In the genomic region with DNA sequence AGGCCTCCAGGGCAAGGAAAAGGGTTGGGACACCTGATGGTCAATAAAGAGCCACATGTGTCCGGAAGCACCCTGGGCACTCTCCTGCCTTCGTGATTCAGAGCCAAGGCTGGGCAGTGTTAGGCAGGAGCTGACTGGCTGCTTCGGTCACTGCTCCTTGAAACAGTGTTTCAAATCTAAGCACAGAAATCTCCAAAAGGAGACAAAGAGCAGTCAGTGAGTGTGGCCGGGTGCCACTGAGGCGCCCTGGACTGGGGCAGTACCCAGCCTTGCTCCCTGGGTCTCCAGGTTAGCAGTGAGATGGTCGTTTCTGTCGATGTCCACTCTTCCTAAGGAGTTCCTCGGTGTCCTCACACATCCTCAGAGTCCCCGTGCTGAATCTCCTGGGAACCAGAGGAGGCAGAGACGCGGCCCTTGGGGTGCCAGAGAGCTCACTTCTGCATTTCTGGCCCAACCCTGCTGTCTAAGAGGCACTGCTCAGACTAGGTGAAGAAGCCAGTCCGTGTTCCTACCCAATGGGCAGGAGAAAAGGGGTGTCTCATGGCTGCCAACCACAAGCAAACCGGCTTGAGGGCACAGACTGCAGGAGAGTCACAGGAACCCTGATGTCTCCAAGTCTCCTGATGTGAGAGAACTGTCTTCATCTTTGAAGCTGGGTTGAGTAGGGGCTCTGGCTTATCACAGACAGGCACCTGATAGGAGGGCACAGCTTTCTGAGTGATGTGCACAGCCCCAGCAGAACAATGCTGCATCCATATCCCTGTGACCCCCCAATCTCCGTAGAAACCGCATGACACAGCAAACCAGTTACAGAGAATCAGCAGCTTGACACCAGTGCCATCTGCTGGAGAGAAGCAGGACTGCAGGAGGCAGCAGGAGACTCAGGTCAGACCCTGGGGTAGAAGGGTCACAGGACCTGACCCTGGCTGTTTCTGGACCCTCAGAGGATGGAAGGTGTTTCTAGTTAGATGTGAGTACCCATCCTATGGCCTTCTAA, we compare ENCODE assay signal across 8 mouse cellular contexts. TPM values are rescaled to one million over a fixed set of nuclear protein-coding genes. Genes with fewer than 3 reads are reported as not detected.
DNase-seq lines count a peak whose midpoint lies in the region; ATAC-seq and TF ChIP-seq lines count a peak whose summit lies in the region.

No protein-coding gene starts in this region.

- DNase-seq in Patski (ENCODE audit: low read depth, low spot score): peak; percentile 9
- peak; percentile 76 to 81 for DNase-seq in cerebellum, adult 18-20 months
- peak; percentile 85 for DNase-seq in forebrain, postnatal 0 days
- peak; percentile 65 to 78 for DNase-seq in layer of hippocampus, postnatal 36 days
- DNase-seq in right cerebral cortex, postnatal 14 days: peak; percentile 73
- peak; percentile 58 for DNase-seq in yolk sac, embryonic 10.5 days (ENCODE audit: low spot score)

- POLR2A ChIA-PET in Patski (lab: Charles Lee): no interaction called here

- no peak overlapping the region for H3K4me3 ChIP-seq in forebrain, postnatal 0 days (ENCODE audit: low read depth, low read length)
- H3K4me3 ChIP-seq in hindbrain, embryonic 12.5 days: no peak overlapping the region

- H3K9ac ChIP-seq in forebrain, postnatal 0 days: no peak overlapping the region
- no peak overlapping the region for H3K9ac ChIP-seq in hindbrain, embryonic 12.5 days

- peaks cover 12% of the 10 kb centered on the region for H3K36me3 ChIP-seq in forebrain, postnatal 0 days (ENCODE audit: insufficient read depth)
- peaks cover 12% of the 10 kb centered on the region for H3K36me3 ChIP-seq in hindbrain, embryonic 12.5 days

- no peak overlapping the region for H3K4me2 ChIP-seq in forebrain, postnatal 0 days (ENCODE audit: low read depth)
- H3K4me2 ChIP-seq in hindbrain, embryonic 12.5 days (replicated peaks): no peak overlapping the region

- ATAC-seq in Patski: no peak
- ATAC-seq in forebrain, postnatal 0 days: peak; percentile 81
- ATAC-seq in hindbrain, embryonic 12.5 days (ENCODE audit: low FRiP score): peak; percentile 51
- ATAC-seq in megakaryocyte progenitor cell, adult 5-6 weeks (replicated peaks; ENCODE audit: poor library complexity): peak; percentile 88

- no peak overlapping the region for H3K27ac ChIP-seq in forebrain, postnatal 0 days (ENCODE audit: low read depth, low read length)
- no peak overlapping the region for H3K27ac ChIP-seq in hindbrain, embryonic 12.5 days

- no peaks in the 10 kb centered on the region for H3K4me1 ChIP-seq in forebrain, postnatal 0 days (ENCODE audit: insufficient read depth)
- H3K4me1 ChIP-seq in hindbrain, embryonic 12.5 days: peaks cover 10% of the 10 kb centered on the region

- WGBS in forebrain, postnatal 0 days: 70% methylated on average over 15 of the region's 15 CpGs
- 71% methylated on average over 15 of the region's 15 CpGs for WGBS in hindbrain, embryonic 12.5 days

- in situ Hi-C loops in Patski (cut with MboI; ENCODE audit: low pct_unique_long_range_greater_than_20kb): loop anchor here (5.0 kb wide), 1 partner anchor 37 kb away; no protein-coding TSS in a partner anchor

- CTCF ChIA-PET in Patski (lab: Charles Lee): interaction anchor here (0.7 to 2.6 kb wide), 7 partner anchors 10 to 104 kb away, joined by 3 to 14 read pairs (median 3); no protein-coding TSS in a partner anchor

- no peaks in the 10 kb centered on the region for H3K9me3 ChIP-seq in forebrain, postnatal 0 days (ENCODE audit: low read length)
- no peaks in the 10 kb centered on the region for H3K9me3 ChIP-seq in hindbrain, embryonic 12.5 days (replicated peaks)

- TF ChIP-seq CTCF in Patski (IDR thresholded peaks at IDR 0.05): no peak
- TF ChIP-seq CTCF in forebrain, postnatal 0 days (IDR thresholded peaks at IDR 0.05; ENCODE audit: low read depth): peak; percentile 100

- no peaks in the 10 kb centered on the region for H3K27me3 ChIP-seq in Patski
- no peaks in the 10 kb centered on the region for H3K27me3 ChIP-seq in forebrain, postnatal 0 days (ENCODE audit: insufficient read depth, low read length)
- no peaks in the 10 kb centered on the region for H3K27me3 ChIP-seq in hindbrain, embryonic 12.5 days

RNA-seq across cellular contexts. Expression of a gene that starts 12.1 kb away (rescaled TPM):
- 20.8 TPM for polyA plus RNA-seq in Patski (2021)
- total RNA-seq in forebrain, postnatal 0 days (2014; rRNA removed): 64.6 and 85.7 TPM in 2 replicates
- 28.3 and 35.6 TPM in 2 replicates for polyA plus RNA-seq in forebrain, postnatal 0 days (2015; fragmentation: Nextera tagmentation; extraction: Ambion mirVana)
- 14.7 and 17.3 TPM in 2 replicates for polyA plus RNA-seq in hindbrain, embryonic 12.5 days (2016; fragmentation: Nextera tagmentation; extraction: Ambion mirVana)
- total RNA-seq in layer of hippocampus, postnatal 36 days (2021): 10 to 100 TPM; 41.2 to 44.0 TPM
- total RNA-seq in megakaryocyte progenitor cell, adult 5-6 weeks (2015): 3.2 and 4.6 TPM in 2 replicates
- total RNA-seq in megakaryocyte progenitor cell, adult 5-6 weeks (2017): 4.9 and 6.7 TPM in 2 replicates

RNA-seq across cellular contexts. Expression of a gene that starts 34.0 kb away (rescaled TPM):
- 0.23 TPM for polyA plus RNA-seq in Patski (2021)
- 2.5 and 5.7 TPM in 2 replicates for total RNA-seq in forebrain, postnatal 0 days (2014; rRNA removed)
- polyA plus RNA-seq in forebrain, postnatal 0 days (2015; fragmentation: Nextera tagmentation; extraction: Ambion mirVana): 1.3 and 1.6 TPM in 2 replicates
- polyA plus RNA-seq in hindbrain, embryonic 12.5 days (2016; fragmentation: Nextera tagmentation; extraction: Ambion mirVana): 1.8 and 2.6 TPM in 2 replicates
- total RNA-seq in layer of hippocampus, postnatal 36 days (2021): 1 to 10 TPM; 5.8 to 6.8 TPM
- total RNA-seq in megakaryocyte progenitor cell, adult 5-6 weeks (2015): 0.25 TPM in 1 of 2 replicates, not detected in the other
- total RNA-seq in megakaryocyte progenitor cell, adult 5-6 weeks (2017): 0.17 and 0.30 TPM in 2 replicates

Comparison
In these comparisons a context has a peak if more than half of its experiments do, and no peak if none do; other contexts are left out.
1. DNase-seq: peak in every context shown above with its lines; median percentile 85 in forebrain, postnatal 0 days; 78 in cerebellum, adult 18-20 months; 73 in right cerebral cortex, postnatal 14 days; 72 in layer of hippocampus, postnatal 36 days; 58 in yolk sac, embryonic 10.5 days; 9 in Patski.